Mouse (Mus musculus) leukemia stem cell, adult 10-12 weeks (primary cell): ENCODE measurements around the gene Nolc1. TPM values are rescaled to one million over a fixed set of nuclear protein-coding genes. Genes with fewer than 3 reads are reported as not detected.

Experiments used
- polyA plus RNA-seq: library from polyadenylated mRNA; stranded (reverse); fragments of >175 nt; gene quantifications from 2 replicates; pipeline ENCODE4 v1.2.3, GENCODE M21; 2012; ENCODE audit warnings: low replicate concordance

Gene Nolc1
- 49.0 and 88.6 TPM in 2 replicates for polyA plus RNA-seq

GRCm38 (mm10) chr19:46075616-46076607 lies at the start of gene Nolc1:
Nolc1 (plus strand) TSS chr19:46075863.

GRCm38 (mm10) chr19:46044271-46044992 lies 31.2 kb upstream of the Nolc1 start, which contains the start of gene Pprc1:
Pprc1 (plus strand) TSS chr19:46044886.

GRCm38 (mm10) chr19:46044993-46045695 lies 30.5 kb upstream of the Nolc1 start, which contains the start of gene Ldb1:
Ldb1 (minus strand) TSS chr19:46045214.

GRCm38 (mm10) chr19:46131694-46132525 lies 56.2 kb downstream of the Nolc1 start, which contains the start of gene Elovl3:
Elovl3 (plus strand) TSS chr19:46131897.

Other genes starting within 250 kb of the Nolc1 start
- 0.55 and 2.1 TPM in 2 replicates for gene Armh3, start 77.4 kb upstream of the Nolc1 start, polyA plus RNA-seq
- 12.0 TPM in 2 replicates for gene Hps6, start 72.4 kb upstream of the Nolc1 start, polyA plus RNA-seq
- gene Pprc1, start 31.0 kb upstream of the Nolc1 start, polyA plus RNA-seq, result 18.5 and 72.4 TPM in 2 replicates
- gene Ldb1, start 30.6 kb upstream of the Nolc1 start, polyA plus RNA-seq, result 895 and 1,195 TPM in 2 replicates
- gene Elovl3, start 56.0 kb downstream of the Nolc1 start, polyA plus RNA-seq, result not detected in 2 replicates
- not detected in 2 replicates for gene Pitx3, start 72.5 kb downstream of the Nolc1 start, polyA plus RNA-seq
- 511 and 517 TPM in 2 replicates for gene Gbf1, start 76.6 kb downstream of the Nolc1 start, polyA plus RNA-seq
- gene Nfkb2, start 228.5 kb downstream of the Nolc1 start, polyA plus RNA-seq, result 60.6 and 91.2 TPM in 2 replicates